Mouse (Mus musculus) testis, adult 2 months (tissue): ENCODE data around the gene Olfr606. TPM values are rescaled to one million over a fixed set of nuclear protein-coding genes. Genes with fewer than 3 reads are reported as not detected.
"Not testable (repeated sequence)": the region's sequence is repeated elsewhere in the genome, so short reads cannot be mapped to it uniquely, and the experiment has no call there.

Experiments used
- H3K27ac ChIP-seq: fragments of 200-500 bp; 2 replicates; pipeline ENCODE4 v1.5.1; 2012; ENCODE audit warnings: low read depth, low read length; ENCODE audit not compliant: control insufficient read depth, insufficient read depth
- H3K27me3 ChIP-seq: fragments of 200-500 bp; 2 replicates; pipeline ENCODE4 v1.6.1; 2012; ENCODE audit warnings: mild to moderate bottlenecking, low read length, moderate library complexity; ENCODE audit not compliant: control insufficient read depth, insufficient read depth
- H3K36me3 ChIP-seq: fragments of 200-500 bp; 2 replicates; pipeline ENCODE4 v1.6.1; 2012; ENCODE audit warnings: mild to moderate bottlenecking, low read length; ENCODE audit not compliant: control insufficient read depth, insufficient read depth
- H3K4me1 ChIP-seq: fragments of 200-500 bp; 2 replicates; pipeline ENCODE4 v1.6.1; 2012; ENCODE audit warnings: low read length; ENCODE audit not compliant: control insufficient read depth, insufficient read depth
- H3K4me3 ChIP-seq: fragments of 200-500 bp; 2 replicates; pipeline ENCODE4 v1.5.1; 2012; ENCODE audit warnings: low read depth, mild to moderate bottlenecking, low read length, moderate library complexity, mixed read lengths; ENCODE audit not compliant: control insufficient read depth
- CTCF ChIP-seq: fragments of 200-500 bp; IDR thresholded peaks from 2 replicates; pipeline ENCODE4 v1.5.1; 2012; ENCODE audit warnings: low read depth, mild to moderate bottlenecking, inconsistent platforms, low read length, moderate library complexity; ENCODE audit not compliant: control insufficient read depth, insufficient read depth, insufficient replicate concordance
- POLR2A ChIP-seq: fragments of 200-500 bp; IDR thresholded peaks from 2 replicates; pipeline ENCODE4 v1.6.1; 2012; ENCODE audit warnings: low read depth, mild to moderate bottlenecking, inconsistent platforms, low read length, moderate library complexity; ENCODE audit not compliant: control insufficient read depth
- polyA plus RNA-seq: library from polyadenylated mRNA; depleted of rRNA; stranded (reverse); fragments of >200 nt; gene quantifications from 2 replicates; pipeline ENCODE4 v1.2.3, GENCODE M21; 2012; rRNA removed

The Olfr606 gene
- not detected in 2 replicates for polyA plus RNA-seq

DNA sequence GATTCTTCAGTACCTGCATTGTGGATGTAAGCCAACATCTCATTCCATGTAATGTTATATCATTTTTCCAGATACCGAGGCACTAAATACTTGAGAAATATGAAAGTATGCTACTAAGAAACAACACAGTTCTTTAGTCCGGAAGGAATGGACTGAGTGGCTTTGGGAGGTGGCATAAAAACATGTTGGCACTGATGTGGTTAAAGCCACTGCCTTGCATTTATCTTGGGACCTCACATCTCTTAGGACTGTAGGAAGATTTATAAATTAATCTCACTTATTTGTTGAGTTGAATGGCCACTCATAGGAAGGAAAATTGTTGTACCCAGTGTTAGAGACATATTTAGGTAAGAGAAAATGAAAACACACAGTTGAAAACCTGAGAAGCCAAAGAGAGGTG is at the start of gene Olfr606:
Gene Olfr606, plus strand, starts transcription at position 301 of the 400 bp plus-strand sequence.
- Histone ChIP-seq H3K4me3 (no peak within 1 kb of the TSS), H3K4me1 (no peaks in the 10 kb centered on the region), H3K36me3 (no peaks in the 10 kb centered on the region), H3K27me3 (no peaks in the 10 kb centered on the region), H3K27ac (no peak within 1 kb of the TSS)
- TF ChIP-seq CTCF (no peak), POLR2A (no peak)

- H3K36me3 ChIP-seq, H3K4me1 ChIP-seq, H3K27me3 ChIP-seq, H3K4me3 ChIP-seq, H3K27ac ChIP-seq: not testable (repeated sequence)
These were observed 42.3 kb upstream of the Olfr606 start for GRCm38 (mm10) chr7:103406521-103407055.

- H3K4me3 ChIP-seq, H3K27ac ChIP-seq, H3K4me1 ChIP-seq, H3K36me3 ChIP-seq, H3K27me3 ChIP-seq: not testable (repeated sequence)
These were observed 34.1 kb upstream of the Olfr606 start, which contains the start of gene Usp17lc for GRCm38 (mm10) chr7:103414772-103415171. TSS of gene Usp17lc (plus strand) at chr7:103415072.

- no peaks in the 10 kb centered on the region for H3K4me1 ChIP-seq
- H3K27me3 ChIP-seq, result no peaks in the 10 kb centered on the region
- no peak within 1 kb of the TSS for H3K4me3 ChIP-seq
- no peaks in the 10 kb centered on the region for H3K36me3 ChIP-seq
- H3K27ac ChIP-seq, result no peak within 1 kb of the TSS
- TF ChIP-seq CTCF (no peak), POLR2A (no peak)
These were observed 3.5 kb upstream of the Olfr606 start, which contains the start of gene Olfr605 for GRCm38 (mm10) chr7:103445339-103445738. TSS of gene Olfr605 (minus strand) at chr7:103445439.

DNA sequence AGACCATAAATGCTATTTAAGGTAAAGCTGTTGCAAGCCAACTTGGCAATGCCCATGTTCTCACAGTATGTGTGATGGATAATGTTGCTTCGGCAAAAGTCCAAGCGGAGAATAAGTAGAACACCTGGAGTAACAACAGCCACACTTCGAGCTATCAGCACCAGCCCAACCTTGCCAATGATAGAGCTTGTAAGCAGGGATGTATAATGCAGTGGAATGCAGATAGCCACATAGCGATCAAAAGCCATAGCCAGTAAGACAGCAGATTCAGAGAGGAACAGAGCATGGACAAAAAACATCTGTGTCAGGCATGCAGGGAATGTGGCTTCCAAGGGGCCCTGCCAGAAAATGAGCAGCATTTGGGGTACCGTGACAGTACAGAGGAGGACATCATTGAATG is 11.7 kb downstream of the Olfr606 start:
- no peaks in the 10 kb centered on the region for H3K27me3 ChIP-seq
- H3K4me3 ChIP-seq, result no peak overlapping the region

GRCm38 (mm10) chr7:103469577-103469976 is 20.7 kb downstream of the Olfr606 start, which contains the start of gene Olfr608:
TSS of gene Olfr608 (plus strand) at chr7:103469877.
- Histone ChIP-seq H3K4me3 (no peak within 1 kb of the TSS), H3K27me3 (no peaks in the 10 kb centered on the region), H3K27ac (no peak within 1 kb of the TSS), H3K4me1 (0 out of 2 replicates have a peak, but pooled peaks cover 2% of the 10 kb centered on the region), H3K36me3 (no peaks in the 10 kb centered on the region)
- TF ChIP-seq POLR2A (no peak), CTCF (no peak)

More for the DNA sequence above, 11.7 kb downstream of the Olfr606 start:
- Histone ChIP-seq H3K36me3 (no peaks in the 10 kb centered on the region), H3K27ac (no peak overlapping the region), H3K4me1 (no peaks in the 10 kb centered on the region)
- TF ChIP-seq CTCF (no peak), POLR2A (no peak)

- H3K4me3 ChIP-seq, H3K4me1 ChIP-seq, H3K27ac ChIP-seq, H3K27me3 ChIP-seq, H3K36me3 ChIP-seq: not testable (repeated sequence)
These were observed 28.3 kb downstream of the Olfr606 start for GRCm38 (mm10) chr7:103477106-103477505.

DNA sequence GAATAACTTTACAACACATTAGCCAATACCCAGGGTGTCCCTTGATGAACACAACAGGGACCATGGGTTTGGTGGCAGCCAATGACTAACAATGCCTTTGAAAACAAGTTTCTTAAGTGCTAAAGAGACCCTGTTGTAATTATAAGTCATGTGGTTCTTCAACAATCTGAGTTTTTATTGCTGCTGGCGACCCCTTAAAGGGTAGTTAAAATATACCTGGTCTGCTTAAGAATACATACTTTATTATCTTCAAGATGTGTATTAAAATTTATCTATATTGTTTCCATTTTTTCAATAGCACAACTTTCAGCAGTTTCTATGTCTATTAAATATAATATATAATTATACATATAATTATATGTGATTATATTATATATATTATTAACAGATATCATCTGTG is 49.1 kb downstream of the Olfr606 start, which contains the start of gene Olfr609:
Gene Olfr609, minus strand, starts transcription at position 101 of the 400 bp plus-strand sequence.
- Histone ChIP-seq H3K27me3 (no peaks in the 10 kb centered on the region), H3K36me3 (no peaks in the 10 kb centered on the region), H3K4me3 (no peak within 1 kb of the TSS), H3K4me1 (no peaks in the 10 kb centered on the region), H3K27ac (no peak within 1 kb of the TSS)
- TF ChIP-seq CTCF (no peak), POLR2A (no peak)

Other genes starting within 250 kb of the Olfr606 start
- not detected in 2 replicates for gene Olfr593, start 237.2 kb upstream of the Olfr606 start, polyA plus RNA-seq
- not detected in 2 replicates for gene Olfr594, start 232.1 kb upstream of the Olfr606 start, polyA plus RNA-seq
- gene Usp17ld, start 196.5 kb upstream of the Olfr606 start, polyA plus RNA-seq, result not detected in 2 replicates
- not detected in 2 replicates for gene Olfr596, start 143.4 kb upstream of the Olfr606 start, polyA plus RNA-seq
- gene Olfr597, start 132.7 kb upstream of the Olfr606 start, polyA plus RNA-seq, result not detected in 2 replicates
- gene Olfr598, start 125.5 kb upstream of the Olfr606 start, polyA plus RNA-seq, result not detected in 2 replicates
- not detected in 2 replicates for gene Olfr599, start 113.1 kb upstream of the Olfr606 start, polyA plus RNA-seq
- not detected in 2 replicates for gene Olfr600, start 99.4 kb upstream of the Olfr606 start, polyA plus RNA-seq
- gene Olfr601, start 86.4 kb upstream of the Olfr606 start, polyA plus RNA-seq, result not detected in 2 replicates
- gene Olfr603, start 62.9 kb upstream of the Olfr606 start, polyA plus RNA-seq, result 0.11 TPM in 1 of 2 replicates, not detected in the other
- not detected in 2 replicates for gene Usp17lc, start 34.0 kb upstream of the Olfr606 start, polyA plus RNA-seq
- gene Olfr605, start 3.6 kb upstream of the Olfr606 start, polyA plus RNA-seq, result not detected in 2 replicates
- gene Olfr607, start 15.1 kb downstream of the Olfr606 start, polyA plus RNA-seq, result not detected in 2 replicates
- gene Olfr608, start 20.8 kb downstream of the Olfr606 start, polyA plus RNA-seq, result not detected in 2 replicates
- not detected in 2 replicates for gene Olfr609, start 49.0 kb downstream of the Olfr606 start, polyA plus RNA-seq
- 0.14 TPM in 1 of 2 replicates, not detected in the other for gene Olfr610, start 63.1 kb downstream of the Olfr606 start, polyA plus RNA-seq
- gene Olfr611, start 71.8 kb downstream of the Olfr606 start, polyA plus RNA-seq, result 0.15 TPM in 1 of 2 replicates, not detected in the other
- not detected in 2 replicates for gene Olfr612, start 93.7 kb downstream of the Olfr606 start, polyA plus RNA-seq
- not detected in 2 replicates for gene Olfr613, start 99.0 kb downstream of the Olfr606 start, polyA plus RNA-seq
- not detected in 2 replicates for gene Olfr615, start 107.0 kb downstream of the Olfr606 start, polyA plus RNA-seq
- 0.22 and 0.25 TPM in 2 replicates for gene Olfr616, start 120.1 kb downstream of the Olfr606 start, polyA plus RNA-seq
- gene Olfr617, start 124.0 kb downstream of the Olfr606 start, polyA plus RNA-seq, result not detected in 2 replicates
- gene Olfr618, start 141.1 kb downstream of the Olfr606 start, polyA plus RNA-seq, result not detected in 2 replicates
- gene Olfr619, start 151.5 kb downstream of the Olfr606 start, polyA plus RNA-seq, result not detected in 2 replicates
- gene Olfr620, start 163.5 kb downstream of the Olfr606 start, polyA plus RNA-seq, result not detected in 2 replicates
- not detected in 2 replicates for gene Olfr622, start 193.7 kb downstream of the Olfr606 start, polyA plus RNA-seq
- not detected in 2 replicates for gene Olfr623, start 214.7 kb downstream of the Olfr606 start, polyA plus RNA-seq
- 0.02 TPM in 1 of 2 replicates, not detected in the other for gene Olfr624, start 222.1 kb downstream of the Olfr606 start, polyA plus RNA-seq
- not detected in 2 replicates for gene Olfr625-ps1, start 233.7 kb downstream of the Olfr606 start, polyA plus RNA-seq